Mouse (Mus musculus) spleen, adult 2 months (tissue): ENCODE measurements around the gene Rrnad1. TPM values are rescaled to one million over a fixed set of nuclear protein-coding genes. Genes with fewer than 3 reads are reported as not detected.
"Not testable (repeated sequence)": the region's sequence is repeated elsewhere in the genome, so short reads cannot be mapped to it uniquely, and the experiment has no call there.

Source experiments
- DNase-seq, 2 experiments: peaks; one replicate each; pipeline versions ENCODE4 v3.0.0 to v3.0.0-alpha.2; 2012 to 2021; ENCODE audit warnings: low spot score in 2 of 2, low read depth in 1 of 2
- H3K27ac ChIP-seq: fragments of 200-500 bp; 2 replicates; pipeline ENCODE4 v1.5.1; 2012; ENCODE audit warnings: low read length, inconsistent platforms; ENCODE audit not compliant: insufficient read depth
- H3K27me3 ChIP-seq: fragments of 200-500 bp; 2 replicates; pipeline ENCODE4 v1.6.1; 2012; ENCODE audit warnings: mild to moderate bottlenecking, moderate library complexity, low read length, inconsistent platforms; ENCODE audit not compliant: control insufficient read depth, insufficient read depth
- H3K36me3 ChIP-seq: fragments of 200-500 bp; 2 replicates; pipeline ENCODE4 v1.6.1; 2012; ENCODE audit warnings: mild to moderate bottlenecking, low read length, inconsistent platforms; ENCODE audit not compliant: control insufficient read depth, insufficient read depth
- H3K4me1 ChIP-seq: fragments of 200-500 bp; 2 replicates; pipeline ENCODE4 v1.6.1; 2011; ENCODE audit warnings: inconsistent platforms; ENCODE audit not compliant: control insufficient read depth, insufficient read depth, insufficient read length
- H3K4me3 ChIP-seq: fragments of 200-500 bp; 2 replicates; pipeline ENCODE4 v1.5.1; 2011; ENCODE audit warnings: mild to moderate bottlenecking, inconsistent platforms; ENCODE audit not compliant: insufficient read depth, insufficient read length; ENCODE audit errors: extremely low read depth
- CTCF ChIP-seq: fragments of 200-500 bp; IDR thresholded peaks from 2 replicates; pipeline ENCODE4 v1.5.1; 2011; ENCODE audit warnings: mild to moderate bottlenecking, inconsistent platforms; ENCODE audit not compliant: insufficient read depth, insufficient read length, insufficient replicate concordance; ENCODE audit errors: extremely low read depth
- POLR2A ChIP-seq: fragments of 200-500 bp; IDR thresholded peaks from 2 replicates; pipeline ENCODE4 v1.6.1; 2011; ENCODE audit warnings: low read depth, low read length, inconsistent platforms
- WGBS: fragments of 180-500 bp; shearing (Covaris S2); methylation state at CpG from one replicate; pipeline ENCODE4 v1.1.7; 2018; 5-methylcytosine and 5-hydroxymethylcytosine counted together
- polyA plus RNA-seq: library from polyadenylated mRNA; depleted of rRNA; stranded (reverse); fragments of >200 nt; gene quantifications from 2 replicates; pipeline ENCODE4 v1.2.3, GENCODE M21; 2012

Rrnad1 gene
- polyA plus RNA-seq, 1 experiment: 35.6 TPM

- H3K36me3 ChIP-seq: no peaks in the 10 kb centered on the region
- H3K4me1 ChIP-seq: no peaks in the 10 kb centered on the region
- no peak overlapping the region for H3K27ac ChIP-seq
- no peak overlapping the region for H3K4me3 ChIP-seq
- TF ChIP-seq CTCF (no peak), POLR2A (no peak)
- H3K27me3 ChIP-seq: no peaks in the 10 kb centered on the region
- no peak for DNase-seq
- 76% methylated on average over 3 of the region's 3 CpGs for WGBS
These were observed 31.3 kb downstream of the Rrnad1 start for GRCm38 (mm10) chr3:87899266-87899665.

GRCm38 (mm10) chr3:87893367-87893905 is 37.1 kb downstream of the Rrnad1 start:
- H3K4me1 ChIP-seq: no peaks in the 10 kb centered on the region
- no peak overlapping the region for H3K4me3 ChIP-seq
- no peaks in the 10 kb centered on the region for H3K27me3 ChIP-seq
- DNase-seq: no peak
- no peaks in the 10 kb centered on the region for H3K36me3 ChIP-seq
- H3K27ac ChIP-seq: no peak overlapping the region
- TF ChIP-seq CTCF (no peak), POLR2A (no peak)
- 93% methylated on average over 3 of the region's 3 CpGs for WGBS

GRCm38 (mm10) chr3:87891481-87891880 is 39.0 kb downstream of the Rrnad1 start:
- 83% methylated on average over 3 of the region's 3 CpGs for WGBS
- no peaks in the 10 kb centered on the region for H3K36me3 ChIP-seq
- no peak for DNase-seq
- H3K27ac ChIP-seq: no peak overlapping the region
- no peak overlapping the region for H3K4me3 ChIP-seq
- no peak for TF ChIP-seq POLR2A
- TF ChIP-seq CTCF: no peak
- no peaks in the 10 kb centered on the region for H3K27me3 ChIP-seq
- H3K4me1 ChIP-seq: no peaks in the 10 kb centered on the region

- DNase-seq, H3K36me3 ChIP-seq, H3K27me3 ChIP-seq, H3K4me3 ChIP-seq, H3K27ac ChIP-seq: not testable (repeated sequence)
- WGBS: 83% methylated on average over 4 of the region's 4 CpGs
- peaks cover 13% of the 10 kb centered on the region for H3K4me1 ChIP-seq
These were observed 43.1 kb downstream of the Rrnad1 start for GRCm38 (mm10) chr3:87887400-87887799.

- Histone ChIP-seq H3K4me1 (peaks cover 13% of the 10 kb centered on the region), H3K4me3 (no peak overlapping the region), H3K27ac (no peak overlapping the region), H3K27me3 (no peaks in the 10 kb centered on the region), H3K36me3 (no peaks in the 10 kb centered on the region)
- DNase-seq: no peak
- no peak for TF ChIP-seq CTCF
- no peak for TF ChIP-seq POLR2A
- WGBS: 87% methylated on average over 6 of the region's 6 CpGs
These were observed 44.1 kb downstream of the Rrnad1 start for GRCm38 (mm10) chr3:87886416-87886815.

- Histone ChIP-seq H3K36me3 (no peaks in the 10 kb centered on the region), H3K27me3 (no peaks in the 10 kb centered on the region), H3K4me3 (peak overlapping the region; percentile 55), H3K27ac (no peak overlapping the region), H3K4me1 (peaks cover 13% of the 10 kb centered on the region)
- TF ChIP-seq POLR2A: no peak
- no peak for TF ChIP-seq CTCF
- 10% methylated on average over 10 of the region's 10 CpGs for WGBS
- DNase-seq: peak in 1 of 2 experiments; percentile 39
These were observed 44.5 kb downstream of the Rrnad1 start for GRCm38 (mm10) chr3:87886004-87886365.

- peak; percentile 19; the same call in 1 of the 2 replicates for TF ChIP-seq POLR2A
- no peak for TF ChIP-seq CTCF
- peaks cover 13% of the 10 kb centered on the region for H3K4me1 ChIP-seq
- under 1% methylated on average over 33 of the region's 33 CpGs for WGBS
- peak within 1 kb of the TSS; percentile 86 for H3K27ac ChIP-seq
- H3K4me3 ChIP-seq: peak within 1 kb of the TSS; percentile 80
- peak; percentile 88 to 100 for DNase-seq
- H3K36me3 ChIP-seq: no peaks in the 10 kb centered on the region
- no peaks in the 10 kb centered on the region for H3K27me3 ChIP-seq
These were observed 45.1 kb downstream of the Rrnad1 start, which contains the start of gene Prcc for GRCm38 (mm10) chr3:87885281-87886003. TSS of gene Prcc (minus strand) at chr3:87885608.
